Mouse (Mus musculus) neural tube, embryonic 12.5 days (tissue): ENCODE data around the gene Bri3. TPM values are rescaled to one million over a fixed set of nuclear protein-coding genes. Genes with fewer than 3 reads are reported as not detected.

Experiments
- ATAC-seq: fragments of 200-750 bp; cut with Nextera tagmentation; 2 replicates; pipeline ENCODE4 v1.8.0; 2017; ENCODE audit warnings: low read depth, mild to moderate bottlenecking, moderate TSS enrichment, moderate library complexity; ENCODE audit not compliant: low FRiP score
- H3K27ac ChIP-seq: fragments of 300-500 bp; sonication (generic); 2 replicates; pipeline ENCODE4 v1.5.1; 2016
- H3K27me3 ChIP-seq: fragments of 300-500 bp; sonication (generic); replicated peaks from 2 replicates; pipeline ENCODE4 v1.6.1; 2016; ENCODE audit warnings: mild to moderate bottlenecking
- H3K36me3 ChIP-seq: fragments of 300-500 bp; sonication (generic); 2 replicates; pipeline ENCODE4 v1.6.1; 2016; ENCODE audit warnings: mild to moderate bottlenecking
- H3K4me1 ChIP-seq: fragments of 300-500 bp; sonication (generic); 2 replicates; pipeline ENCODE4 v1.6.1; 2016
- H3K4me2 ChIP-seq: fragments of 300-500 bp; sonication (generic); replicated peaks from 2 replicates; pipeline ENCODE4 v1.6.1; 2016; ENCODE audit warnings: mild to moderate bottlenecking
- H3K4me3 ChIP-seq: fragments of 300-500 bp; sonication (generic); 2 replicates; pipeline ENCODE4 v1.5.1; 2016
- H3K9ac ChIP-seq: fragments of 300-500 bp; sonication (generic); 2 replicates; pipeline ENCODE4 v1.6.1; 2016; ENCODE audit warnings: mild to moderate bottlenecking
- H3K9me3 ChIP-seq: fragments of 300-500 bp; sonication (generic); 2 replicates; pipeline ENCODE4 v1.6.1; 2016; ENCODE audit warnings: mild to moderate bottlenecking
- WGBS: fragments of 180-500 bp; shearing (Covaris S2); methylation state at CpG from one replicate; pipeline ENCODE4 v1.1.7; 2016; 5-methylcytosine and 5-hydroxymethylcytosine counted together
- polyA plus RNA-seq: library from polyadenylated mRNA; unstranded; fragments of >200 nt; fragmentation: Nextera tagmentation; extraction: Ambion mirVana; gene quantifications from 2 replicates; pipeline ENCODE4 v1.2.1, GENCODE M21; 2016

Gene Bri3
- 147 and 148 TPM in 2 replicates for polyA plus RNA-seq

DNA sequence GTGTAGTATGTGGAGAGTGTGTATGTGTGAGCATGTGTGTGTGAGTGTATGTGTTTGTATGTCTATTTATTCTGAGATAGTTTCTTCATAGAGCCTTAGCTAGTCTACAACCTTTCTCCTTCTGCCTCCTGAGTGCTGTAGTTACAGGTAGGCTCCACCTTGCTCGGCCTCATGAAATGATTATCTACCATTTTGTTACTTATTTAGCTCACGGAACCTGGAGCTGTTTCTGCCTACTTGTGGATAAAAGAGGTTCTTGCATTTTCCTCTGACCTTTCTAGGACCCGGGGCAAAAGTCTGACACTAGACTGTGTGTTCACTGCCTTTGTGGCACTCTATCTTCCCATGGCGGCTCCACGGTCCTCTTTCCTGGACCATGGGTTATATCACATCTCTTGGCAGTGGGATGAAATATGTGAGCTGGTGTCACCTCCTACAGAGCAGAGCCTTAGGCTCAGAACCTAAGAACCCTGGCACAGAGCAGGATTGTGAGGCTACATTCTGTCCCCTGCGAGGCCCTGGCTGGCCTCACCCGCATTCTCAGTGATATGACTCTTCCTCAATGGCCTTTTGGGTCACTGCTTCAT is at the start of gene Bri3:
Gene Bri3, plus strand, starts transcription at position 537 of the 587 bp plus-strand sequence.
- WGBS: 85% methylated on average over 7 of the region's 7 CpGs
- Histone ChIP-seq H3K27me3 (no peaks in the 10 kb centered on the region), H3K4me3 (no peak within 1 kb of the TSS), H3K4me1 (no peaks in the 10 kb centered on the region), H3K4me2 (no peak within 1 kb of the TSS), H3K9ac (no peak within 1 kb of the TSS), H3K27ac (no peak within 1 kb of the TSS), H3K36me3 (no peaks in the 10 kb centered on the region), H3K9me3 (no peaks in the 10 kb centered on the region)
- no peak for ATAC-seq

DNA sequence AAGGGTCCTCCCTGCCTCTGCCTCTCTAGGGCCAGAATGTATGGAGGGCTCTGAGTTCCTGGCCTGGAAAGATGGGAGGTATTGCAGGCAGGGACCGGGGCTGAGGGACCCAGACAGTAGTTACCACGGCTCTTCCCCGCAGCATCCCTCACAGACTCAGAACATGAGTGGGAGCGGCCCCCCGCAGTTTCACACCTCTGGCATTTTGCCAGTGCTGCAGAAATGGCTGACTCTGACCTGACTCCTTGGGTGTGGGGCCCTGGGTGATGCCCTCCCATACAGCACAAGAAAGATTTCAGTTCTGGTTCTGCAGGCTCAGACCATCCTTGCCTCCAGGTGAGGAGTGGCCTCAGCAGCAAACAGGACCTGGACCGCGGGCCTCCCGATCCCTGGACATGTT is 48.7 kb upstream of the Bri3 start:
- Histone ChIP-seq H3K4me3 (no peak overlapping the region), H3K27me3 (no peaks in the 10 kb centered on the region), H3K4me2 (no peak overlapping the region), H3K4me1 (peaks cover 10% of the 10 kb centered on the region; the same call in 1 of the 2 replicates), H3K36me3 (peaks cover 15% of the 10 kb centered on the region), H3K9me3 (no peaks in the 10 kb centered on the region), H3K9ac (no peak overlapping the region), H3K27ac (no peak overlapping the region)
- no peak for ATAC-seq
- 88% methylated on average over 8 of the region's 8 CpGs for WGBS

DNA sequence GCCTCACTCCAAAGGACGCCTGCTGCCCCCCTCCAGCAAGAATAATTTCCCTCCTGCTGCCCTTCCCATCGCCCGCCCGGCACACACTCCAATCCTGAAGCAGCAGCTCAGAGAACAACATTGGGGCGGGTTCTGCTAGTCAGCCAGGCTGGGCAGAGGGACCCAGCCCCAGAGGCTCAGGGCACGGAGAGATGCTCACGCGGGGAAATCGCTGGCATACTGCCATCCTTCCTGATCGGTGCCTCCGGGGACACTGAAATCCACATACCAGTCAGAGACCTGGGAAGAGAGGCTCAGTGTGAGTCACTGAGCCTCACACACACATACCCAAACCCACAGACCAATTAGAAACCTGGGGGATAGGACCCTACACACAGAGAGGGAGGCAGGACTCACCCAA is 43.6 kb upstream of the Bri3 start:
- Histone ChIP-seq H3K4me1 (no peaks in the 10 kb centered on the region), H3K9me3 (0 out of 2 replicates have a peak, but pooled peaks cover 3% of the 10 kb centered on the region), H3K4me2 (no peak overlapping the region), H3K9ac (no peak overlapping the region), H3K36me3 (peaks cover 53% of the 10 kb centered on the region), H3K4me3 (no peak overlapping the region), H3K27ac (no peak overlapping the region), H3K27me3 (no peaks in the 10 kb centered on the region)
- ATAC-seq: no peak
- 88% methylated on average over 11 of the region's 11 CpGs for WGBS

DNA sequence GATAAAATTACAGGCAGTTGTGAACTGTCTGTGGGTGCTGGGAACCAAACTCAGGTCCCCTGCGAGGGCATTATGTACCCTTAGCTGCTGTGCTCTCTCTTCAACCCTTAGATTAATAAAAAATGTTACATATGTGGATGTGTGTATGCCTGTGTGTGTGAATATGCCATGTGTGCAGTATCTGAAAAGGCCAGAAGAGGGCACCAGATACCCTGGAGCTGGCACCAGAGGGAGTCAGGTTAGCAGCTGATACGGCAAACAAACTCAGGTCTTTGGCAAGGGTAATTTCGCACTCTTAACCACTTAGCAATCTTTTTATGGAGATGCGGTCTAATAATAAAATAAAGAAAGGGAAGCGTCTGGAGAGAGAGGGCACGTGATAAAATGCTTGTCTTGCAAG is 41.8 kb upstream of the Bri3 start:
- no peak overlapping the region for H3K4me2 ChIP-seq
- peaks cover 67% of the 10 kb centered on the region for H3K36me3 ChIP-seq
- H3K4me3 ChIP-seq: no peak overlapping the region
- H3K4me1 ChIP-seq: no peaks in the 10 kb centered on the region
- no peak overlapping the region for H3K27ac ChIP-seq
- 0 out of 2 replicates have a peak, but pooled peaks cover 3% of the 10 kb centered on the region for H3K9me3 ChIP-seq
- H3K9ac ChIP-seq: no peak overlapping the region
- WGBS: 95% methylated on average over 6 of the region's 6 CpGs
- H3K27me3 ChIP-seq: no peaks in the 10 kb centered on the region
- no peak for ATAC-seq

DNA sequence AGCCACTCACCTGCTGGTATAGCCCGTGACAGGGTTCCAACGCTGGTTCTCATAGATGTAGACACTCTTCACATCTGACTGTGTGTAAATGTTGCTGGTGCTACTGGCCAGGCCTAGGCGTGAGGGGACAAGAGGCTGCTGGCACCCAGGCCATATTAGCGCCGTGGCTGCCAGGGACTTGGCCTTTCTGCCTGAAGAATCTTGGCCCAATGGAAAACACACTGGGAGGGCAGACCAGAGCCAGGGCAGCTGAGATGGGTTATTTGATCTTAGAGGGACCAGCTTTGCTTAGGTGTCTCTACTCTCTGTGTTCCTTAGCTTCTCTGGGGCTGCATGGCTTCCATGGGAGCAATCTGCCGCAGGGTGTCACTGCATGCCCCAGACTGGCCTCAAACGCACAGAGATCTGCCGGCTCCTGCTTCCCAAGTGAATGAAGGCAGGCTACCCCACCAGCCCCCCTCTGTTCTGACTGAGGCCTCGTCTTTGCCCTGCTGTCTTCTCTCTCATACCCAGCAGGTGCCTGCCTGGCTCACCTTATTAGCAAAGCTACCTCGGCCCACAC is 40.8 kb upstream of the Bri3 start:
- no peaks in the 10 kb centered on the region for H3K27me3 ChIP-seq
- no peaks in the 10 kb centered on the region for H3K4me1 ChIP-seq
- peaks cover 70% of the 10 kb centered on the region for H3K36me3 ChIP-seq
- WGBS: 91% methylated on average over 10 of the region's 10 CpGs
- H3K27ac ChIP-seq: no peak overlapping the region
- no peak overlapping the region for H3K4me3 ChIP-seq
- no peak overlapping the region for H3K4me2 ChIP-seq
- 0 out of 2 replicates have a peak, but pooled peaks cover 3% of the 10 kb centered on the region for H3K9me3 ChIP-seq
- no peak for ATAC-seq
- no peak overlapping the region for H3K9ac ChIP-seq

DNA sequence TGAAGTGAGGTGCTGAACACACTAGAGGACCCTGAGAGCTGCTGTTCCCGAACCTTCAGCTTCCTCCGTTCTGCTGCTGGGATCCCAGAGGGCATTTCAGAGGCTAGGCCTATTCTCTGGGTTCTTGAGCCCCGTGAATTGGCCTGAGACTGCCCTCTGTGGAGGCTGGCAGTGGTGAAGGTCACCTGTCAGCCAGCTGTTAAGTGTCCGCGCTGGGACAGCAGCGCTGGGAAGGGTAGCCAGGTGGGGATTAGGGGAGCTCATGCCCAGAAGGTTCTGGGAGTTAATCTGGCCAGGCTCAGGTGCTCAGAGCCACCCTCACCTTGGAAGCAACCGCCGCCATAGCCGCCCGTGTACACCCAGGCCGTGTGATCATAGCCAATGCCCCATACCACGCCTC is 39.9 kb upstream of the Bri3 start:
- no peak overlapping the region for H3K4me3 ChIP-seq
- 0 out of 2 replicates have a peak, but pooled peaks cover 3% of the 10 kb centered on the region for H3K9me3 ChIP-seq
- H3K36me3 ChIP-seq: peaks cover 67% of the 10 kb centered on the region
- 90% methylated on average over 12 of the region's 12 CpGs for WGBS
- no peaks in the 10 kb centered on the region for H3K27me3 ChIP-seq
- H3K9ac ChIP-seq: no peak overlapping the region
- H3K27ac ChIP-seq: no peak overlapping the region
- no peaks in the 10 kb centered on the region for H3K4me1 ChIP-seq
- no peak for ATAC-seq
- H3K4me2 ChIP-seq: no peak overlapping the region

DNA sequence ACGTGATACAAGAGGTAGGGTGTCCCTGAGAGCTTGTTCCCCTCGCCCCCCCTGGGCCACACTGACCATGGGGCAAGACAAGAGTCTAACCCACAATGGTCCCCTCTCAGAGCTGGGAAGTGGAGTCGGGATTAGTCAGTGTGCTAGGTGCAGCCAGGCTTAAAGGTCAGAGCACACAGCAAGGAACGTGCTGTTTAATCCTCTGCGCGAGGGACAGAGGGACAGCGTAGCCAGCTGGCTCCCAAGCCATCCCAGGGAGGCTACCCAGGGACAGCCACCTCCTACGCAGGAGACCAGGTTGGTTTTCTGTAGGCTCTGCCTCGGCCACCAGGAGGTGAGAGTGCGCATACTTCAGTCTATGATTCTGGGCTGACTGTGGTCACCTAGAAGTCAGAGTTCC is 39.3 kb upstream of the Bri3 start:
- no peak for ATAC-seq
- Histone ChIP-seq H3K4me1 (no peaks in the 10 kb centered on the region), H3K9ac (no peak overlapping the region), H3K4me3 (no peak overlapping the region), H3K9me3 (0 out of 2 replicates have a peak, but pooled peaks cover 3% of the 10 kb centered on the region), H3K27ac (no peak overlapping the region), H3K4me2 (no peak overlapping the region), H3K27me3 (no peaks in the 10 kb centered on the region), H3K36me3 (peaks cover 72% of the 10 kb centered on the region)
- WGBS: 83% methylated on average over 10 of the region's 10 CpGs

DNA sequence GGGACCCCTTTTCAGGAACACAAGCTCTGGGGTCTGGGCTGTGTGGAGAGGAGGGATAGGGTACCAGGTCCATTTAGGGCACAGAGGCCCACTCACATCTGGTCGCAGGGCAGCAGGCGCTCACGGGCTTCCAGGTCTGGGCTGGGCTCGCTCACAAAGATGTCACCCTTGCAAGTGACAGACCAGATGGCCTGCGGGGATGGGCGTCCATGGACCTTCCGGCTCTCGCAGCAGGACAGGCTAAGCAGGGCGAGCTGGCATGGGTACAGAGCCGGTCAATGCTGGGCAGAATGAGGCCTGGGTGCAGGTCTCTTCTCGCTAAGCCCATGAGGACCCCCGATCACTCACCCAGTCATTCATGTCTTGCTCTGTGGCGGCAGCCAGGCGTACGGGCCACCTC is 38.2 kb upstream of the Bri3 start:
- Histone ChIP-seq H3K27me3 (no peaks in the 10 kb centered on the region), H3K27ac (no peak overlapping the region), H3K4me1 (no peaks in the 10 kb centered on the region), H3K9me3 (0 out of 2 replicates have a peak, but pooled peaks cover 3% of the 10 kb centered on the region), H3K4me3 (no peak overlapping the region), H3K9ac (no peak overlapping the region), H3K36me3 (peaks cover 77% of the 10 kb centered on the region), H3K4me2 (no peak overlapping the region)
- WGBS: 94% methylated on average over 15 of the region's 15 CpGs
- ATAC-seq: no peak

DNA sequence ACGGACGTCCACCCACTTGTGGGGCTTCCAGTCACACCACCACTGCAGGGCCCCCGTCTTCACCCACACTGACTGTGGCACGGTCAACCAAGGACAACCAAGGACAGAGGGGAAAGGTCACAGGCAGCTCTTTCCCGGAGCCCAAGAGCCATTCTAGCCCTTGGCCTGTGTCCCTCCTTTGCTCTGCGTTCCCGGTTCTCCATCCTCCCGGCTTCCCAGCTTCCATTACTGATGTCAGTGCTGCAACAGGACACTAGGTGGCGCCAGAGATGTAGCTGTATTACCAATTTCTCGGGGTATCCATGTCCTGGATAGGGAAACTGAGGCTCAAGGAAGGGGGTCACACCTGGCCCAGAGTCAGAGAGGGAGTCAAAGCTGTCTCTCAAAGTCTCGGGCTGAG is 36.8 kb upstream of the Bri3 start:
- Histone ChIP-seq H3K4me2 (no peak overlapping the region), H3K36me3 (peaks cover 78% of the 10 kb centered on the region), H3K4me1 (no peaks in the 10 kb centered on the region), H3K9me3 (0 out of 2 replicates have a peak, but pooled peaks cover 1% of the 10 kb centered on the region), H3K9ac (no peak overlapping the region), H3K27me3 (no peaks in the 10 kb centered on the region), H3K27ac (no peak overlapping the region), H3K4me3 (no peak overlapping the region)
- 50% methylated on average over 11 of the region's 11 CpGs for WGBS
- no peak for ATAC-seq

DNA sequence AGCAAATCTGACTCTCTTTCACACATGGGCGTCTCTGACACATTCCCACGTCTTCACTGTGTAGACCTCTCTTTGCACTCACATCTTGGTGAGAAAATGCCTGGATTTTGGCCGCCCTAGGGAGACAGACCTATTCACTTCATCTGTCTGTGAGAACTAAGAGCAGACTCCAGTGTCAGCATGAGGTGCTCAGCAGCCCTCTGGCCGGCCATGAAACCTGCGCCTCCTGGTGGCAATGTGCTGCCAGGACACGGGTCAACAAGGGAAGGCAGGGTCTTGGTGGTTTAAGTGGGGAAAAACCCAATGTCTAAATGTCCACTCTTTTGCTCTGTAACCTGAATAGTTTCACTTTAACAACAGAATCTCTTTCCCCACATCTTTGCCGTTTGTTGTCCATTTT is 29.8 kb upstream of the Bri3 start:
- no peak for ATAC-seq
- Histone ChIP-seq H3K27me3 (no peaks in the 10 kb centered on the region), H3K4me2 (no peak overlapping the region), H3K4me3 (no peak overlapping the region), H3K4me1 (0 out of 2 replicates have a peak, but pooled peaks cover 5% of the 10 kb centered on the region), H3K9ac (no peak overlapping the region), H3K36me3 (peaks cover 53% of the 10 kb centered on the region), H3K9me3 (no peaks in the 10 kb centered on the region), H3K27ac (no peak overlapping the region)
- WGBS: 32% methylated on average over 7 of the region's 7 CpGs

DNA sequence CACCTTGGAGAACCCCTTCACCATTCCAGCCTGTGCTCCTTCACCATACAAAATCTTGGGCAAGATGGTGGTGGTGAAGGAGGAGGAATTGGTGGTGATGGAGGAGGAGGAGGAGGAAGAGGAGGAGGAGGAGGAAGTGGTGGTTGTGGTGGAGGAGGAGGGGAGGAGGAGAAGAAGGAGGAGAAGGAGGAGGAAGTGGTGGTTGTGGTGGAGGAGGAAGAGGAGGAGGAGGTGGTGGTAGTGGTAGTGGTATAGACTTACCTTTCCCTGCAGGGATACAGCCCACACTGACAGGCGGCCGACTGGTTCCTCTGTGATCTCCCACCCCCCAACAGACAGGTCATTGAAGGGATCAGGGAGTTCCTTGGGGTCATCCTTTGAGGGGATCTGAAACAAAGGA is 28.2 kb upstream of the Bri3 start:
- 95% methylated on average over 2 of the region's 2 CpGs for WGBS
- Histone ChIP-seq H3K4me1 (0 out of 2 replicates have a peak, but pooled peaks cover 5% of the 10 kb centered on the region), H3K27ac (no peak overlapping the region), H3K4me3 (no peak overlapping the region), H3K9me3 (no peaks in the 10 kb centered on the region), H3K36me3 (peaks cover 38% of the 10 kb centered on the region), H3K27me3 (no peaks in the 10 kb centered on the region), H3K4me2 (no peak overlapping the region), H3K9ac (no peak overlapping the region)
- ATAC-seq: no peak

DNA sequence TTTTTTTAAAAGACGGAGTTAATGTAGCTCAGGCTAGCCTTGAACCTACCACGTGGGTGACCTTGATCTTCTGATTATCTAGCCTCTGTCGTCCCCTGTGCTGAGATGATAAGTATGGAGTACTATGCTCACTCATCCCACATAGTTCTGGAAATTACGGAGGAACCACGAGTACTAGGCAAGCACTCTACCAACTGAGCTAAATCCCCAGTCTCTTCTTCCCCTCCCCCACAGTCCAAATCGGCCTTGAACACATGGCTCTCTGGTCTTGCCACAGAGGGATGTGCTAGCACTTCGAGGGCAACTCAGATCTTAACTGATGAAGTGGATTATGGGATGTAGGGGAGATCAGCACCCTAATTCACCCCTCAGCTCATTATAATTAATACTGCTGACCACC is 26.2 kb upstream of the Bri3 start:
- ATAC-seq: no peak
- Histone ChIP-seq H3K27ac (no peak overlapping the region), H3K9ac (no peak overlapping the region), H3K36me3 (peaks cover 26% of the 10 kb centered on the region), H3K4me3 (no peak overlapping the region), H3K9me3 (no peaks in the 10 kb centered on the region), H3K4me1 (peaks cover 17% of the 10 kb centered on the region), H3K27me3 (no peaks in the 10 kb centered on the region), H3K4me2 (no peak overlapping the region)
- 93% methylated on average over 7 of the region's 7 CpGs for WGBS

DNA sequence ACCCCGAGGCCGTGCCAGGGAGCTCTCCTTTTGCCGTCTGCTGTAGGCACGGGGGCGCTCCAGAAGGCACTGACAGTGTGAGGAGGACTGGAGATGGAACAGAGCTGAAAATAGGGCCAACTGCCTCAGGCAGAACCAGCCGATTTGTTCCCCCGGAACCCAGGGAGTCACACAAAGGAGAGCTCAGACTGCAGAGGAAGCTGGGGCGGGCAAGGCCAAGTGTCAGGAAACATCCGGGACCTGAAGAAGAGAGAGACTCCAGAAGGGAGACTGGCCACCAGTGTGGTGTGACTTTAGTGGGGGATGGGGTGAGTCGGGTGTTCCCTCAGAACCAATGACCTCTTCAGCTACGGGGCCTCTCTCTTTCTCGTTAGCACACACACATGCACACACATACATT is 24.9 kb upstream of the Bri3 start:
- H3K4me1 ChIP-seq: peaks cover 17% of the 10 kb centered on the region
- no peak overlapping the region for H3K4me2 ChIP-seq
- no peaks in the 10 kb centered on the region for H3K27me3 ChIP-seq
- ATAC-seq: no peak
- 78% methylated on average over 12 of the region's 12 CpGs for WGBS
- H3K36me3 ChIP-seq: peaks cover 15% of the 10 kb centered on the region
- H3K4me3 ChIP-seq: no peak overlapping the region
- no peak overlapping the region for H3K27ac ChIP-seq
- H3K9ac ChIP-seq: no peak overlapping the region
- no peaks in the 10 kb centered on the region for H3K9me3 ChIP-seq
